Mouse (Mus musculus): ENCODE measurements around the gene C1rb. TPM values are rescaled to one million over a fixed set of nuclear protein-coding genes. Genes with fewer than 3 reads are reported as not detected.
"Not testable (repeated sequence)": the region's sequence is repeated elsewhere in the genome, so short reads cannot be mapped to it uniquely, and the experiment has no call there.

Gene C1rb
- total RNA-seq, 2 experiments from 2014 or later = 0.84 to 1.4 TPM

- DNase-seq (ENCODE audit: low spot score) = no peak
These were observed 23.0 kb downstream of the C1rb start for GRCm38 (mm10) chr6:124593121-124593520.

- DNase-seq (ENCODE audit: low spot score) = no peak
These were observed 31.9 kb downstream of the C1rb start for GRCm38 (mm10) chr6:124602031-124602430.

GRCm38 (mm10) chr6:124625612-124626011 lies 55.5 kb downstream of the C1rb start:
- no peak for DNase-seq (ENCODE audit: low spot score)

- DNase-seq (ENCODE audit: low spot score) = not testable (repeated sequence)
These were observed 56.1 kb downstream of the C1rb start for GRCm38 (mm10) chr6:124626184-124626583.

- no peak for DNase-seq (ENCODE audit: low spot score)
These were observed 60.7 kb downstream of the C1rb start for GRCm38 (mm10) chr6:124630763-124631162.

Other genes starting within 250 kb of the C1rb start
- gene Pex5, start 155.2 kb upstream of the C1rb start, total RNA-seq (2021) = 10 to 100 TPM; 20.2 to 20.6 TPM
- gene Clstn3, start 105.5 kb upstream of the C1rb start, total RNA-seq (2021) = 1 to 10 TPM in 1 of 2 experiments, under 1 TPM in 1; 0.34 to 1.1 TPM
- under 1 TPM; 0.50 to 0.57 TPM for gene C1rl, start 77.2 kb upstream of the C1rb start, total RNA-seq (2021)
- 10 to 100 TPM in 1 of 2 experiments, 1 to 10 TPM in 1; 8.4 to 10.8 TPM for gene C1ra, start 57.9 kb upstream of the C1rb start, total RNA-seq (2021)
- 10 to 100 TPM; 16.3 to 26.1 TPM for gene C1s1, start 27.9 kb upstream of the C1rb start, total RNA-seq (2021)
- gene C1s2, start 65.8 kb downstream of the C1rb start, total RNA-seq (2021) = under 1 TPM; 0.48 to 0.76 TPM
- 10 to 100 TPM; 14.4 to 17.8 TPM for gene Lpcat3, start 92.7 kb downstream of the C1rb start, total RNA-seq (2021)
- 10 to 100 TPM; 58.4 to 60.4 TPM for gene Emg1, start 141.9 kb downstream of the C1rb start, total RNA-seq (2021)
- gene Phb2, start 142.0 kb downstream of the C1rb start, total RNA-seq (2021) = 100 to 1,000 TPM; 134 to 155 TPM
- gene Ptpn6, start 168.4 kb downstream of the C1rb start, total RNA-seq (2021) = 1 to 10 TPM in 1 of 2 experiments, under 1 TPM in 1; 0.90 to 1.1 TPM
- 100 to 1,000 TPM; 162 TPM for gene Grcc10, start 171.1 kb downstream of the C1rb start, total RNA-seq (2021)
- gene Gm45234, start 185.7 kb downstream of the C1rb start, total RNA-seq (2021) = not detected
- 10 to 100 TPM; 44.0 to 56.4 TPM for gene Atn1, start 186.2 kb downstream of the C1rb start, total RNA-seq (2021)
- gene Eno2, start 199.4 kb downstream of the C1rb start, total RNA-seq (2021) = 1 to 10 TPM in 1 of 2 experiments, under 1 TPM in 1; 0.87 to 1.2 TPM
- gene Lrrc23, start 209.4 kb downstream of the C1rb start, total RNA-seq (2021) = under 1 TPM in 1 of 2 experiments, not detected in 1; 0.31 TPM
- gene Spsb2, start 238.4 kb downstream of the C1rb start, total RNA-seq (2021) = 1 to 10 TPM; 2.2 to 5.3 TPM
- gene Tpi1, start 244.0 kb downstream of the C1rb start, total RNA-seq (2021) = 1,000 to 10,000 TPM; 2,056 to 2,236 TPM